Mouse (Mus musculus): ENCODE data around the gene Tnfrsf14. TPM values are rescaled to one million over a fixed set of nuclear protein-coding genes. Genes with fewer than 3 reads are reported as not detected.
A peak's percentile ranks its signal among the peaks of the same experiment; 100 is the strongest.

Tnfrsf14 gene
- total RNA-seq, 2 experiments from 2014 or later: 0.94 to 1.2 TPM

DNA sequence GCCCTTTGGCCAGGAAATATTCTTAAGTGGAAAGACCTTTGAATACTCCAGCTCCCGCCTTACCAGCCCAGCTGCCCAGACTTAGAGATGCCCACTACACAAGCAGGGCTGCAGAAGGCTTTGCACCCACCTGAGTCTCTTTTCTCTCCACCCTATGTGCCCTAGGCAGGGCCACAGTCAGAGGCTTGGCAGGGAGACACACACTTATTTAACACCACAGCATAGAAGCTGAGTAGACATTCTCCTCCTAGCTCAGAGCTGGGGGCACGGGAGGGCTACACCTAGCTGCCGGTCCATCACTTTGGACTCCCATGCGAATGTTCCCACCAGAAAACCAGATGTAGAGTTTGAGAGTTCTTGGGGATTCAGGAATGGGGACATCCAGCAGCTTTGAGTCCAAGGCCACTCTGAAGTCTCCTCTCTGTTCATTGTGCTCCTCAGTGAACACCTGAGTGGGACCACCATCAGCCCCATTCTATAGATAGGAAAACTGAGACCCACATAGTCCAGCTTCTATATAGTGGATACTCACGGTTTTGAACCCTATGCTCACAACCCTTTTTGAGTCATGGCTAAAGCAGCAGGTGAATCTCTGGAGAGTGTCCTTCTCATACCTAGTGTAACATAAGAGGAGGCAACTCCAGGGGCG lies 20.7 kb upstream of the Tnfrsf14 start:
- DNase-seq (ENCODE audit: low spot score in 2 of 2): no peak

- peak in 1 of 2 experiments; percentile 41 for DNase-seq (ENCODE audit: low spot score in 2 of 2)
Observed at GRCm38 (mm10) chr4:154948066-154948939, 19.9 kb upstream of the Tnfrsf14 start.

GRCm38 (mm10) chr4:154946319-154946718 lies 18.0 kb upstream of the Tnfrsf14 start:
- DNase-seq (ENCODE audit: low spot score in 2 of 2): peak in 1 of 2 experiments; percentile 50

DNA sequence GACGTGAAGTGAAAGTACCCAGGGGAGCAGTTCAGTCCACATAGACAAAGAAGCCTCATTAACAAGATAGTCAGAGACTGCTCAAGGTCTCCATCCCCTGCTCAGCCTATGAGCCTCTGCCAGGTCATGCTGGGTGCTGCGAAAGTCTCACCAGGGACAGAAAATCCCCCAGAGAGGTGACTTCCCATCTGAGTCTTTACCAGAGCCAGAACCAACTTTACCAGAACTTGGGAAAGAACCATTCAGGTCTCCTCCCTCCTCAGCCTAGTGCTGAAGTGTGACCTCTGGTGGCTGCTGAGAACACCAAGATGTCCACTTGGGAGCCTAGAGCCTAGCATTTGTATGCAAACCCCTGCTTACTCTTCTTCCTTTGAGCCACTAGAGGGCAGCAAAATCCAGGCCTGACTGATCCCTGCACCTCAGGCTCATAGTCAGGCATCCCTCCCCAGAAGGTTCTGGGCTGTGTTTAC lies 15.8 kb upstream of the Tnfrsf14 start:
- peak; percentile 68 to 90 for DNase-seq (ENCODE audit: low spot score in 2 of 2)

- DNase-seq (ENCODE audit: low spot score in 2 of 2): no peak
Observed at GRCm38 (mm10) chr4:154943323-154944039, 15.1 kb upstream of the Tnfrsf14 start.

- DNase-seq (ENCODE audit: low spot score in 2 of 2): no peak
Observed at GRCm38 (mm10) chr4:154942632-154943322, 14.4 kb upstream of the Tnfrsf14 start.

GRCm38 (mm10) chr4:154941831-154942230 lies 13.5 kb upstream of the Tnfrsf14 start:
- DNase-seq (ENCODE audit: low spot score in 2 of 2): no peak

DNA sequence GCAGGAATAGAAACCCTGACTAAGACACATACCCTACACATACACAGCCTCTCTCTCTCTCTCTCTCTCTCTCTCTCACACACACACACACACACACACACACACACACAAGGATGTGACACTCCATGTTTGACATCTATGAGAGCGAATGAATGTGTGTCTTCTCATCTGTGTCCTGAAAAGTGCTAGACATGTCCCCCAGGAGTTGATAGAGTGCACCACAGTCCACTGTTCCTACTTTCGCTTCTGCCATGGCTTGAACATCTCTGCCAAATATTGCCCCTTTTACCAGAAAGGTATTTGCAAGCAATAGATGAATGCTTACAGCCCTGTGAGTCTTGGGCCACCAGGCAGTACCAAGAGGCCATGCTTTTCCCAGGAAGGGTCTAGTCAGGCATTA lies 11.8 kb upstream of the Tnfrsf14 start:
- DNase-seq (ENCODE audit: low spot score in 2 of 2): no peak

GRCm38 (mm10) chr4:154937746-154938145 lies 9.4 kb upstream of the Tnfrsf14 start:
- DNase-seq (ENCODE audit: low spot score in 2 of 2): no peak

DNA sequence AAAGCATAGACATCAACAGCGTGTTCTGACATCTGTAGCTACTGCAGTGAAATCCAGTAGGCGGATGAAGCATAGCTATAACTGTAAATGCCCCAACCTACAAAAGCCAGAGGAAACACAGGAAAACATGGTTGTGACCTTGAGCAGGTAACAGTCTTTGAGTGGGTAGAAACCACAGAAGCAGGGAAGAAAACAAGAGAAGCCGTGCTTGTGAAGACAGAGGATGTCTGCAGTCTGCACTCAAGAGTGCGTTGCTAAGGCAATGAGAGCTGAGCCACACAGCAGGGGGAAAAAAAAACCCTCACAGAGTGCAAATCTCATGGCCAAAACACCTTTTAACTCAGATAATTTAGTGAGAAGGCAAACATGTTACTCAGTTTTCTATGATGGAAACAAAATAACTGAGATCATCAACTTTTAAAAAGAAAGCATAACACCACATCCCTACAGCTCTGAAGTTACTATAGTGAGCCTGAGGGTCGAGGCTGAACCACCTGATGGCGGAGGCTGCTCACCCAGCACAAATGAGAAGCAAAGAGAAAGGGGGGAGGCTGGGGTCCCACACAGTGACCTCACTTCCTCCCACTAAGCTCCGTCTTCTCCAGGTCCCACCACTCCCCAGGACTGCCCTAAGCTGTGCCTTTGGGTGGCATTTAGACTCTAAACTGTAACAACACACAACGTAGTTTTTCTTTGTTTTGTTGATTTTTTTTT lies 8.3 kb upstream of the Tnfrsf14 start:
- no peak for DNase-seq (ENCODE audit: low spot score in 2 of 2)

GRCm38 (mm10) chr4:154935788-154936187 lies 7.4 kb upstream of the Tnfrsf14 start:
- DNase-seq (ENCODE audit: low spot score in 2 of 2): no peak

- DNase-seq (ENCODE audit: low spot score in 2 of 2): no peak
Observed at GRCm38 (mm10) chr4:154934800-154935199, 6.4 kb upstream of the Tnfrsf14 start.

- no peak for DNase-seq (ENCODE audit: low spot score in 2 of 2)
Observed at GRCm38 (mm10) chr4:154933306-154933907, 5.0 kb upstream of the Tnfrsf14 start.

DNA sequence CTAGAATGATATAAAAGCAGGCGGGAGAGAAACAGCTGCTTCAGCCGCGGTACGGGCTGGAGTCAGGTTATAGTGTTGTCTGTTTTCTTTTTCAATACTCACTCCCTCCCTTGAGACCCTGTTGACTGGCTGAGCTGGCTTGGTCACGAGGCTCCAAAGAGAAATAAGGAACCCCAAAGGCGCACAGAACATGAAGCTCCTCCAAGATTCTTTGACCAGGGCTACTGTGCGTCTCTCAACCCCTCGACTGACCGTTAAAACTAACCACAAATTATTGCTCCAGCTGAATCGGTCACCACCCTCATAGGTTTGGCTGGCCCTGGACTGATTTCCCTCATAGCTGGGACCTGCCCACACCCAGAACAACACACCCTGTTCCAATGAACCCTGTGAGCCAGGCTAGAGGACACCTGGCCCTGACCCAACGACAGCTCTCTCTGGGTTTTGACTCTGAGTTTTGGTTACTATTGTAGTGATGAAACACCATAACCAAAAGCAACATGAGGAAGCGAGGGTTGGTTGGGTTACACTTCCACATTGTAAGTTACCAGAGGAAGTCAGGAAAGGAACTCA lies 811 bp upstream of the Tnfrsf14 start:
- DNase-seq (ENCODE audit: low spot score in 2 of 2): no peak

DNA sequence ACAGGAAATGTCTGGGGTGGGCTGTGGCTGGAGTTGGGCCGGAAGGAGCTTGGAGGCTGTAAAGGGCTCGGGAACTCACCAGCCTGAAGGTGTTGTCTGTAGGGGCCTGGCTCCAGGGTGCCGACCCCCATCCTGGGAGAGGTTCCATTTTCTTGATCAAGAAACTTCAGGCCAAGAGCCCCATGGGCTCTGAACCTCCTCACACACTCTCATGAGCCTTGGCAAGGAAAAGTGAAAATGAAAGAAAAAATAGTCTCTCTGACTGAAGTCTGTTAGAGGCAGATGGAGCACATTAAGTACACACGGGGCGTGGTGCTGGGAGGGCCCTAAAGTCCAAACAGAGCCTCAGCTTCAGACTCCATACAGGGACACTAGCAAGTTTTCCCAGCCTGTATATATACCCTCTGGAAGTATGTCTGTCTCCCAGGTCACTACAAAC lies 445 bp downstream of the Tnfrsf14 start:
- no peak for DNase-seq (ENCODE audit: low spot score in 2 of 2)

- no peak for DNase-seq (ENCODE audit: low spot score in 2 of 2)
Observed at GRCm38 (mm10) chr4:154926969-154927898, 1.1 kb downstream of the Tnfrsf14 start.

GRCm38 (mm10) chr4:154925413-154925812 lies 3.0 kb downstream of the Tnfrsf14 start:
- DNase-seq (ENCODE audit: low spot score in 2 of 2): no peak

DNA sequence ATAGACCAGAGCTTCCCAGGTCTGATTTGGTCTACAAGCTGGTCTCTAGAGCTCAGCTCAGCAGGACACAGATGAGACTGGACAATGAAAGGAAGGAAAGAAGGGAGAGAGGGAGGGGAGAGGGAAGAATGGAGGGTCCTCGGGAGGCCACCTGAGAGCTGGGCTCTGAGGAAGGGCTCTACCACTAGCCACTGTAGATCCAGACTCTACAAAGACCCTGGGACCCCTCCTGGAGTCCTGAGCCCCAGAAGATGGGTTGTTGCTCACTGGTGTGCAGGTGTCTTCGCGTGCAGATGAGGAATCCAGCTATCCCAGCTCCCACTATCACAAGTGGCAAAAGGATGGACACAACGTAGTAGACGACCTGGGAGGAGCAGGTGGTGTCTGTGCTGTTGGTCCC lies 5.4 kb downstream of the Tnfrsf14 start:
- no peak for DNase-seq (ENCODE audit: low spot score in 2 of 2)

DNA sequence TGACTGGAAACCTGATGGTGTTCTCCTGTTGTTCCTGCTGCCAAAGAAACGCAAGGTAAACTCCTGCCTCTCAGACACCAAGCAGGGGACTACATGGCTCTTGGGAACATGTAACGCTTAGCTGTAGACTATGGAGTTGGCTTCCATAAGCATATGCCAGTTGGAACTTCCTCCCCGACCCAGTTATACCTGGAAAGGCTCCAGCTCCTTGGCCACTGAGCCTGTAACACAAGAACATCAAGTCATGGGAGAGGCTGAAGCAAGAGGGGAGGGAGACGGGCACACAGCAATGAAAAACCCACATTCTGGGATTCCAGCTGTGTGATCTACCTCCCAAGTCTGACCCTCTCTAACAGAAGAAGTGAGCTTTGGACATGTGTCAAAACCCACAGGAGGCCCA lies 6.1 kb downstream of the Tnfrsf14 start:
- DNase-seq (ENCODE audit: low spot score in 2 of 2): no peak

Measured in layer of hippocampus, adult 18-20 months (tissue).